Mouse (Mus musculus) megakaryocyte, embryonic 14.5 days (primary cell): ENCODE measurements around the gene Eme2. TPM values are rescaled to one million over a fixed set of nuclear protein-coding genes. Genes with fewer than 3 reads are reported as not detected.

ENCODE experiments used
- H3K27me3 ChIP-seq: replicated peaks from 2 replicates; pipeline ENCODE3; 2012; ENCODE audit warnings: inconsistent platforms
- H3K36me3 ChIP-seq: replicated peaks from 2 replicates; pipeline ENCODE3; 2012; ENCODE audit warnings: low read length, inconsistent platforms, mixed read lengths
- H3K4me1 ChIP-seq: 2 replicates; pipeline ENCODE4 v1.6.1; 2012; ENCODE audit warnings: inconsistent platforms
- H3K4me3 ChIP-seq: replicated peaks from 2 replicates; pipeline ENCODE3; 2012; ENCODE audit warnings: moderate library complexity, mild to moderate bottlenecking, inconsistent platforms
- H3K9me3 ChIP-seq: 2 replicates; pipeline ENCODE4 v1.6.1; 2012; ENCODE audit warnings: inconsistent platforms
- FLI1 ChIP-seq: IDR thresholded peaks from 2 replicates; pipeline ENCODE4 v1.6.1; 2012; ENCODE audit warnings: low read length, inconsistent platforms, mixed read lengths
- GATA1 ChIP-seq: IDR thresholded peaks from 3 replicates; pipeline ENCODE4 v1.6.1; 2012; ENCODE audit warnings: mixed read lengths, low read length, inconsistent platforms, borderline replicate concordance
- polyA plus RNA-seq: library from polyadenylated mRNA; stranded (reverse); fragments of >175 nt; gene quantifications from 2 replicates; pipeline ENCODE4 v1.2.3, GENCODE M21; 2012; ENCODE audit warnings: low replicate concordance; ENCODE audit not compliant: insufficient read depth

The Eme2 gene
- polyA plus RNA-seq, 1 experiment: 5.8 TPM

DNA sequence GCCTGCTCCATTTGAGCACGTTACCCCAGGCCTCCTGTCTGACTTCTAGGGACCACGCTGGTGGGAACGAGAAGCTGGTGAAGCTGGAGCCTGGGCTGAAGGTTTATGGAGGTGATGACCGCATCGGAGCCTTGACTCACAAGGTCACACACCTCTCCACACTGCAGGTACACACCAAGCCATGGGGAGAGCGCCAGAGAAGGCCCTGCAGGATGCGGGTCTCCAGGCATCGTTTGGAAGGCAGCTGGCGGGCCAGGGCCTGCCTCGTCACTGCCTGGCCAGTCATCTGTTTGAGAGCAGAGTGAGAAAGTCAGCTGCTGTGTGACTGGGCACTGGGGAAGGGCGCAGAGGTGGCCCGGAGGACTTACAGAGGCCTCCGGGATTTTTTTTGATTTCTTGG is 38.3 kb downstream of the Eme2 start:
- Histone ChIP-seq H3K4me3 (no peak overlapping the region), H3K9me3 (no peaks in the 10 kb centered on the region), H3K36me3 (peaks cover 80% of the 10 kb centered on the region), H3K27me3 (no peaks in the 10 kb centered on the region), H3K4me1 (peaks cover 37% of the 10 kb centered on the region)
- TF ChIP-seq GATA1: no peak
- no peak for TF ChIP-seq FLI1

- TF ChIP-seq FLI1 (no peak), GATA1 (no peak)
- H3K4me3 ChIP-seq: no peak overlapping the region
- H3K9me3 ChIP-seq: no peaks in the 10 kb centered on the region
- peaks cover 73% of the 10 kb centered on the region for H3K36me3 ChIP-seq
- H3K4me1 ChIP-seq: peaks cover 43% of the 10 kb centered on the region
- no peaks in the 10 kb centered on the region for H3K27me3 ChIP-seq
Observed at GRCm38 (mm10) chr17:24855838-24856464, 38.9 kb downstream of the Eme2 start.

DNA sequence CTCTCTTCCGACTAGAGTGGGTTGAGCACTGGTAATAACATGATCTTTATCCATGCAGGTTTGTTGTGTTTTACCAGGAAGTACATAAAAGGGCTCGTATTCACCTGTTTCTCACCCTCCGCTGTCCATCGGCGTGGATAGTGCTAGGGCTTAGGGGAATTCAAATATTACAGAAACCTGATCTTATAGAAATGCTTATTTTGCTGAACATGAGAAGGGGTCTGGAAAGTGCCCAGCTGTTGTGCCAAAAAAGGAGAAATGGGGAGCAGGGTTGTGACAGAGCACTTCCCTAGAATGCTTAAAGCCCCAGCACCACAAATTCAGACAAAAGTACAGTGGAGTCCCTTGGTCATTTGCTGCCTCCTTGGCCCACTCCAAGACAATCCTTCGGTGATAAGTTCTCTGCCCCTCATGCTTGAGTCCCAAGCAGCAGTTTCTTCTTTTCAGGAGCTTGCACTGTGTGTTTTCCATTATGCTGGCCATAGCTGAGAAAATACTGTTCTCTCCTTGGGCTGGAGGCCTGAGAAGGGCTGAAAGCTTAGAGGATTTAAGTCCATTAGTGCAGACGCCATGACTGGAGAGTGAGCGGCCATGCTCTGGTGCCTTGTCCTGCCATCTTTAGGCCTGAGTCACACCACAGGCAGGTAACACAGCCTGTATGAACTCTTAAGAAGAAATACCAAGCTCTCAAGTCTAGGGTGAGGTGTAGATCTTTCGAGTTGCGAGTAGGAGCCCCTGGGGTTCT is 43.3 kb downstream of the Eme2 start:
- H3K36me3 ChIP-seq: peaks cover 43% of the 10 kb centered on the region
- no peak for TF ChIP-seq FLI1
- no peak for TF ChIP-seq GATA1
- H3K4me1 ChIP-seq: peaks cover 35% of the 10 kb centered on the region
- peak overlapping the region; percentile 100 for H3K4me3 ChIP-seq
- no peaks in the 10 kb centered on the region for H3K9me3 ChIP-seq
- H3K27me3 ChIP-seq: no peaks in the 10 kb centered on the region

- TF ChIP-seq GATA1 (no peak), FLI1 (no peak)
- H3K9me3 ChIP-seq: no peaks in the 10 kb centered on the region
- peaks cover 35% of the 10 kb centered on the region for H3K36me3 ChIP-seq
- peaks cover 38% of the 10 kb centered on the region for H3K4me1 ChIP-seq
- H3K4me3 ChIP-seq: peak overlapping the region; percentile 100
- no peaks in the 10 kb centered on the region for H3K27me3 ChIP-seq
Observed at GRCm38 (mm10) chr17:24850773-24851127, 44.1 kb downstream of the Eme2 start.

DNA sequence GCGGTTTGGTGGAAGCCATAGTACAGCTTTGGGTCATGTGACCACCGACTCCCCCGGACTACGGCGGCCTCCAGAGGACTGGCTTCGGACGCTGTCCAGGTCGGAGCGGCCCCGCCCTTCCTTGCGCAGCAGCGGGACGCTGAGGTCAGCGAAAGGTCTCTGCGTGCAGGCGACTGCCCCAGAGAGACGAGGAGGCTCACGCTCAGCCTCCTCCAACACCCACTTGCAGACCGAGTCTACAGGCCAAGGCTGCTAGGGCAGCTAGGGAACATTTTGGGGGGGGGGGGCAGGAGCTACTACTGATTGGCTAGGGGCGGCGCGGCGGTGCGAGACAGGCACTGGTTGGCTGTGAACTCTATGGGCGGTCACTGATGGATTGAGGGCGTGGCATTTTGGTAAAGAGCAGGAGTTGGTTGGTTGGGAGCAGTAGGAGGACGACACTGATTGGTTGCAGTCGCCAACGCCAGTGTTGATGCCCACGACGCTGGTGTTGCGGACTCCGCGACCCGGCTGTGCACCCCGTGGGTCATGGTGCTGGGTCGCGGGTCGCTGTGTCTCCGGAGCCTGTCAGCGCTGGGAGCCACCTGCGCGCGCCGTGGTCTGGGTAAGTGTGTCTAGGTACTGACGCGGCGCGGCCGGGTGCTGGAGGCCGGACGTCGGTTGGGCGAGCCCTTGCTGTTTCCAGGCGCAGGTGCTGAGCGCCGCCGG is 44.7 kb downstream of the Eme2 start, which contains the start of gene Fahd1:
Gene Fahd1 (minus strand): TSS at position 300 of the 708 bp plus-strand sequence.
- Histone ChIP-seq H3K4me3 (peak within 1 kb of the TSS; percentile 100), H3K9me3 (no peaks in the 10 kb centered on the region), H3K27me3 (no peaks in the 10 kb centered on the region), H3K4me1 (peaks cover 38% of the 10 kb centered on the region), H3K36me3 (peaks cover 30% of the 10 kb centered on the region)
- TF ChIP-seq FLI1 (no peak), GATA1 (no peak)

- Histone ChIP-seq H3K9me3 (no peaks in the 10 kb centered on the region), H3K27me3 (no peaks in the 10 kb centered on the region), H3K4me3 (peak overlapping the region; percentile 100), H3K4me1 (peaks cover 39% of the 10 kb centered on the region), H3K36me3 (peaks cover 26% of the 10 kb centered on the region)
- TF ChIP-seq FLI1 (no peak), GATA1 (no peak)
Observed at GRCm38 (mm10) chr17:24849733-24850064, 45.2 kb downstream of the Eme2 start.

DNA sequence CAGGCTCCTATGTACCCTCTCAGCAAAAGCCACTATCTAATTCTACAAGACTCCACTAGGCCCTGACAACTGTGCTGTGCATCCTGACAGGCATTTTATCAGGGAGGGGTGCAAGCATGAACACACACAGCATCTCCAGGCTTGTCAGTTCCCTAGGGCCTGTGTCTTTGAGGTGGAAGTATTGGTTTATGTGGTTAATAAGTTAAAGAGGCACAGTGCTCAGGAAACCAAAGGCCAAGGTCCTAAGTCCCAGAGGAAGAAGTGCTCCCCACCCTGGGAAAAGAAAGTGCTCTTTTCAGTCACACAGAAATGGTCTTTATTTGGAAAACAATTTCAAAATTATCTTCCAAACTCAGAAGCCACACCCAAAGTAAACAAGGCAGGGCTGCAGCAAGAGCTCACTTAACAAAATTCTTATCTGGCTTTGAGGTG is 46.3 kb downstream of the Eme2 start:
- Histone ChIP-seq H3K4me1 (peaks cover 41% of the 10 kb centered on the region), H3K27me3 (no peaks in the 10 kb centered on the region), H3K36me3 (peaks cover 17% of the 10 kb centered on the region), H3K9me3 (no peaks in the 10 kb centered on the region), H3K4me3 (peak overlapping the region; percentile 100)
- TF ChIP-seq GATA1: no peak
- TF ChIP-seq FLI1: no peak

DNA sequence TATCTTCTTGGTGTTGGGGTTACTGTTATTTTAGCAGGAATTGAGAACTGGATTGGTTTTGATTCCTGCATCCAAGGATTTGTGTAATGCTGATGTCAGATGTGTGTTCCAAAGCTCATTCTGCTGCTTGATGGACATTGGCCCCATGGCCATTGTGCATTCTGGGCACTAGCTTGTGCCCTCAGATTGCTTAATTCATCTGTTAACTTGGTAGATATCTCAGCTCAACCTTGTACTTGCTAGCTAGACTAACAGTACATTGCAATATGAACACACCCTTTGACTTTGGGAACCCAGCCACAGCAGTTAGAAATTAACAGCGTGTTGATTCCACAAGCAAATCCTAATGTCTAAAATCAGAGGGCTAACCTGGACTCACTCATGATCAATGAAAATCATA is 47.5 kb downstream of the Eme2 start:
- Histone ChIP-seq H3K36me3 (peaks cover 6% of the 10 kb centered on the region), H3K9me3 (no peaks in the 10 kb centered on the region), H3K4me1 (peaks cover 36% of the 10 kb centered on the region), H3K4me3 (no peak overlapping the region), H3K27me3 (no peaks in the 10 kb centered on the region)
- no peak for TF ChIP-seq GATA1
- no peak for TF ChIP-seq FLI1

GRCm38 (mm10) chr17:24844525-24844924 is 50.4 kb downstream of the Eme2 start:
- Histone ChIP-seq H3K4me3 (no peak overlapping the region), H3K4me1 (peaks cover 35% of the 10 kb centered on the region), H3K9me3 (no peaks in the 10 kb centered on the region), H3K36me3 (peaks cover 6% of the 10 kb centered on the region), H3K27me3 (peaks cover 3% of the 10 kb centered on the region)
- TF ChIP-seq FLI1 (no peak), GATA1 (no peak)

GRCm38 (mm10) chr17:24842631-24843030 is 52.3 kb downstream of the Eme2 start:
- Histone ChIP-seq H3K4me1 (peaks cover 24% of the 10 kb centered on the region), H3K4me3 (no peak overlapping the region)
- no peak for TF ChIP-seq FLI1

More at GRCm38 (mm10) chr17:24842631-24843030, 52.3 kb downstream of the Eme2 start:
- H3K36me3 ChIP-seq: peaks cover 6% of the 10 kb centered on the region
- H3K9me3 ChIP-seq: no peaks in the 10 kb centered on the region
- peaks cover 3% of the 10 kb centered on the region for H3K27me3 ChIP-seq
